22 mouse cellular contexts compared by ENCODE assay signal in genomic region chr12:65329678-65330077, GRCm38 (mm10).
DNase-seq lines count a peak whose midpoint lies in the region; ATAC-seq and TF ChIP-seq lines count a peak whose summit lies in the region.
"Had no signal": no experiment of that assay in that cellular context is flagged by ENCODE, and none has a peak within 500 bp of the region (broad histone marks: within the 10 kb centered on the region; RNA-seq: fewer than 3 reads in every experiment).

No protein-coding gene starts in this region.

- H3K9me3 ChIP-seq in forebrain, postnatal 0 days (ENCODE audit: low read length), result no peaks in the 10 kb centered on the region
- H3K9me3 ChIP-seq: G1E had no signal

- no peak for TF ChIP-seq CTCF in forebrain, postnatal 0 days (IDR thresholded peaks at IDR 0.05; ENCODE audit: low read depth)

- no peak overlapping the region for H3K9ac ChIP-seq in forebrain, postnatal 0 days

- no peak overlapping the region for H3K4me2 ChIP-seq in forebrain, postnatal 0 days (ENCODE audit: low read depth)

- no peak overlapping the region for H3K4me3 ChIP-seq in forebrain, postnatal 0 days (ENCODE audit: low read depth, low read length)

- no peak overlapping the region for H3K27ac ChIP-seq in forebrain, postnatal 0 days (ENCODE audit: low read depth, low read length)

- H3K27me3 ChIP-seq in forebrain, postnatal 0 days (ENCODE audit: insufficient read depth, low read length), result no peaks in the 10 kb centered on the region
- H3K27me3 ChIP-seq: CH12.LX had no signal

- no peak for DNase-seq in frontal cortex, postnatal 10 days (ENCODE audit: low spot score in 2 of 2)
- DNase-seq in brain, adult 2 months (ENCODE audit: low read depth, low spot score), result peak; percentile 27
- peak; percentile 31 for DNase-seq in telencephalon, adult 2 months (ENCODE audit: low read depth, low spot score)
- no peak for DNase-seq in forebrain, postnatal 0 days
- no peak for DNase-seq in layer of hippocampus, adult 9-10 months (ENCODE audit: low spot score)
- DNase-seq: adrenal gland, adult 2 months; adrenal gland, adult 8-10 months; adrenal gland, postnatal 10 days; adrenal gland, postnatal 14 days; adrenal gland, postnatal 25 days; adrenal gland, postnatal 36 days; B cell, adult 2 months; cerebellum, adult 11 months; cerebellum, adult 11-12 months; cerebellum, adult 18-20 months; cerebellum, adult 2 months had no signal

- H3K36me3 ChIP-seq in forebrain, postnatal 0 days (ENCODE audit: insufficient read depth), result no peaks in the 10 kb centered on the region
- H3K36me3 ChIP-seq: G1E had no signal

- peak; percentile 91 for ATAC-seq in frontal cortex, adult (ENCODE audit: low TSS enrichment)
- no peak for ATAC-seq in forebrain, postnatal 0 days
- ATAC-seq: activated CD4-positive, CD25-positive, alpha-beta regulatory T cell, adult 4 months; CD4-positive, CD25-positive, alpha-beta regulatory T cell, adult 4 months; Patski had no signal

- H3K4me1 ChIP-seq in forebrain, postnatal 0 days (ENCODE audit: insufficient read depth), result no peaks in the 10 kb centered on the region

Comparison
In these comparisons a context has a peak if more than half of its experiments do, and no peak if none do; other contexts are left out.
1. DNase-seq: peak in brain, adult 2 months (single experiment) and telencephalon, adult 2 months (single experiment); none in frontal cortex, postnatal 10 days (0 of 2), forebrain, postnatal 0 days (single experiment) and layer of hippocampus, adult 9-10 months (single experiment).